Mouse (Mus musculus): ENCODE measurements around the gene Zbtb20.
A peak's percentile ranks its signal among the peaks of the same experiment; 100 is the strongest.

Zbtb20 gene

DNA sequence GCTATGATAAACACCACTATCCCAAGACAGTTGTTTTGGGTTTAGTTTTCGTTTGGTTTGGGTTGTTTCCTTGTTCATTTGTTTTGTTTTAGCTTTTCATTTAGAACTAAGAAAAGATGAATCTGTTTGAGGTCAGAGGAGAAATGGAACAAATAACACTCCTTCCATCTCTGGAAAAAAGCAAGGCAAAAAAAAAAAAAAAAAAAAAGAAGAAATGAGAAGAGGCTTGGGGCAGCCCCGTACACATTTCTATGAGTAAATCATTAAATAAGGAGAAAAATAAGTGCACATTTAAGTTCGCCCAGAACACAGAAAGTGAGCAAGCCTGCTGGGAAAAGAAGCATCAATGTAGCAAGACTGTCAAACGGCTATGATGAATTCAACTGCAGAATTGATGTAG is 690.2 kb downstream of the Zbtb20 start:
- no peak for DNase-seq (ENCODE audit: low spot score in 2 of 2)

DNA sequence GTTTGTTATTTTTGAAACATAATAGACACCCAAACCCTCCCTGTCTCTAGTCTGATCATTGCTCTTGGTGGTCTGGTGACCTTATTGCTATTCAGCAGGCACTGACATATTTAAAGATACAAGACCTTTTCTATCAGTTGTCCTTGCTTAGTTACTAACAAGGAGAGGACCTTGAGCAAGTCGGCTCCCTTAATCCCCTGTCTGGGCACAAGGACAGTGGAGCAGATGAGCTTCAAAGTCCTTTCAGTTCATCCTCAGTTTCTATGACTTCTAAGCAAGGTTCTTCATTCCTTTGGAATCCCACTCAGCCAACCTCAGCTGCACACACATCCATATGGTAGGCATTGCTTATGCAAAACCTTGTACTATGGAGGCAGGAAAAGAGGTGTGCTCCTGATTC is 690.8 kb downstream of the Zbtb20 start:
- DNase-seq (ENCODE audit: low spot score in 2 of 2): no peak

DNA sequence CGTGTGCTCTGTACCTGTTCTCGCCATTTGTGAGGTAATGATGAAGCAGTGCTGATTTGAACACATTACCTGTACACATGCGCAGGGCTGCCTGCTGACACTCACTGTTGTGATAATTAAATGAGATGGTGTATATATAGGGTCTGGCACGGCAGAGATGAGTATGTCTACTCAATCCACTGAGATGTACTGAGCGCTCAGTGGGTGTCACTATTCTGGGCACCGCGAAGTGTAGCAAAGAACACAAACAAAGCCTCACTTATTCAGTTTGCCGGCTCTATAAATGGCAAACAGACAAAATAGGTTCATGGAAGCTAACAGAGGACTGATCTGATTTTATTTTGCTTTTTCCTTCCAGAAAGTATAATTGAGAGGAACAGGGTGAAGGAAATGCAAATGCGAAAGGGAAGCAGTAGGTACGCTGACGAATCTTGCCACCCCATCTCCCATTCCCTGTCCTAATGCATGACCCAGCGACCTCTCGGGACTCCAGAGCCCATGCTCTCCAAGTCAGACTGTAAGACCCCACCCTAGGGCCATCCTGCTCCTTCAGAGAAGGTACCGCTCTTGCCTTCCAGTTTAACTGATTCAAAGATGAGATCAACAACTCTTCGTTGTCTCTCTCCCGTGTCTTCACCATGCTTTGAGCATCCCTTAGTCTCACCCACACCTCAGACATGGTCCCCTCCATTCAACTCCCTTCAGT is 695.8 kb downstream of the Zbtb20 start:
- DNase-seq (ENCODE audit: low spot score in 2 of 2): no peak

DNA sequence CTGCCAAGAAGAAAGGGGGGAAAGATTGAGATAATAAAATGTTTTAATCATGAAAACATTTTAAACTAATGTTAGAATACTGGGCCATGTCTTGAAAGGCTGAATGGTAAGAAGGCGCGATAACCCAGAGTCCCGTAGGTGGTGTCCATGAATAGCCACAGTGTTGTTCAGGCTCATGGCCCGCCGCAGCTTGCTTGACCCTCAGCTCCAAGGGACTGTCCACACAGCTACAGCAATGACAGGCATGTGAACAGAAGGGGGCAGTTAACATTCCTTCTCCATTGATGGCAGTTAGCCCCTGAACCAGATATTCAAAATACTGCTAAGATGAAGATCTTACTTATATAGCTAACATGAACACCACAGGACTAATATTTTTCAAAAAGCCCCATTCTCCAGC is 696.5 kb downstream of the Zbtb20 start:
- no peak for DNase-seq (ENCODE audit: low spot score in 2 of 2)

DNA sequence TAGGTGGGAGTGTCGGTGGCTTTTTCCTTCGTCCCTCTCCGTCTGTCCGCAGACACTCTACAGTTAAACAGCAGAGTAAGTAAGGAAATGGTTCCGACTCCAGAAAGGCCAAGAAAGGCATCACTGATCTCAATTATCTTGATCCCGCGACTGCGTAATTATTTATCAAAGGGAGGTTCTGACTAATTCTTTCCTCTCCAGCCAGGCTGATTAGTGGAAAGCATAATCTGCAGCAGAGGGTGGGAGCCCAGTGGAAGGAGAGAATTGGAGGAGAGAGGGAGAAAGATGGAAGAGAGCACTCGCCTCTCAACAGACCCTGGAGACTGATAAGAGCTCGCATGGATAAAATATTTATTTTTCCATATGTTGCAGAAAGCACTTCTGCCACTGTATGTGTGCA is 697.1 kb downstream of the Zbtb20 start:
- DNase-seq (ENCODE audit: low spot score in 2 of 2): no peak

DNA sequence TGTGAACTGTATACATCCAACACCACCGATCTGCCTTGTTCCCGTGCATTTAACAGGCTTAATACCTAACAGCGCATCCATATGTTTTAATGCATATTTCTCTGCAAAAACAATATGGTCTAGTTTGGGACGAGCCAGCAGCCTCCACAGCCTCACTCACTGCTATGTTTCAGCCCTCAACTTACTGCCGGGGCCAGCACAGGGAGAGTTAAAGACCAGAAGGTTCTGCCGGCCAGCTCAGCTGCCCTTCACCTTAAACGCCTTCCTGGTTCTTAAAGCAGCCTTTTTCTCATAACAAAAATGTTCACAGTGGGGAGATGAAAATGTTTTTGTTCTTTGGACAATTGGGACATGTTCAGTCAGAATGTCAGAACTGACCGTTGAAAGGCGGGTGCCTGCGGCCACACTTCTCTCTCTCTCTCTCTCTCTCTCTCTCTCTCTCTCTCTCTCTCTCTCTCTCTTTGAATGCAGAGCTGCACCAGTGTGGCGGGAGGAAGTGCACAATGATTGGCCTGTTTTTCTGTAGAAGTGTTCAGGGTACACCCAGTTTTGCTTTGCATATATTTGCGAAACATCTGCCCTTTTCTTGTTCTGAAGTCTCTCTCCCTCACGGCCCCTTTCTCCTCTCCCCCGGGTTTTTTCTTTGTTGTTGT is 697.6 kb downstream of the Zbtb20 start:
- DNase-seq (ENCODE audit: low spot score in 2 of 2): no peak

DNA sequence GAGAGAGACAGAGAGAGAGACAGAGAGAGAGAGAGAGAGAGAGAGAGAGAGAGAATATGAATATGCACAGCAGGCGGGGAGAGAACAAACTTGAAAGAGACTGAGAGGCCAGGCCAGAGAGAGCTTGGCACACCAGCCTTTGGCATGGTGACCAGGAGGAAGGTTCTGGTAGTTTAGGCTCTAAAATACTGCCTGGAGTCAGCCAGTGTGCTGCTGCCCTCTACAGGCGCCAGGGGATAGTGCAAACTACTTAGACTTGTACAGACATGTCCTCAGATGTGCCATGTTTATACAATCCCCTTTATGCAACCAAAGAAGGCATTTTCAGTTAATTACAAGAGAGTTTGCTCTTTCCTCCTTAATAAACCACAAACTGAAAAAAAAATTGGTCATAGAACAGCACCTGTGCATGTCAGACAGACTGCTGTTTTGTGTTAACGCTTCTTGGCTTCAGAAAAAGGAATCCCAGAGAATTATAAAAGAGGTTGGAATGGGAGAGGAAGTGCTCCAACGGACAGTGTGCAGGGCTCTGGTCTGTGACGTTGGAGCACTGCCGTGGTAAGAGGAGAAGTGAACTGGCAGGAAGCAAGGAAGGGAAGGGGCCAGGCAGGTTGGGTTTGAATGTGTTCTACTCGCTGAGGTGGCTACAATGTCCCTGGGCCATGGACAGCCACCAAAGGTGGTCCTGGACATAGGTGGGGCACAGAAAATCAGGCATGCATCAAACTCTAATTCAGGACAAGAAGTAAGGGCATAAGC is 698.5 kb downstream of the Zbtb20 start:
- DNase-seq (ENCODE audit: low spot score in 2 of 2): peak; percentile 89 to 90

DNA sequence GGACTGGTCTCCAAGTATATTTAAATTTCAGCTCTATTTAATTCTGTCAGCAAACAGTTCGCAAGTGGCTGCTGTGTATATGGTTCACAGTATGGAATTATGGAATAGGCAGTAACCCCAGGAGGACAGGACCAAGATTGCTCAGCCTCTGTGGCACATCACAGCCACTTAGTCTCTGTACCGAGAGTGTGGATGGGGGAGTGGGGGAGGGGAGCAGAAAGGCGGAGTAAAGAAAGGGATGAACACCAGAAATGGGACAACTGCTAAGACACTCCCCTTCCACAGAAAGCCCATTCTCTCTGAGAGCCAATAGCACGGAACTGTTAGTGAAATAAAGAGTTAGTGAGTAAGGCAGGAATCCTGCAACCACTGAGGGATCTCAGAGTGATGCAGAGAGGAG is 699.4 kb downstream of the Zbtb20 start:
- DNase-seq (ENCODE audit: low spot score in 2 of 2): no peak

DNA sequence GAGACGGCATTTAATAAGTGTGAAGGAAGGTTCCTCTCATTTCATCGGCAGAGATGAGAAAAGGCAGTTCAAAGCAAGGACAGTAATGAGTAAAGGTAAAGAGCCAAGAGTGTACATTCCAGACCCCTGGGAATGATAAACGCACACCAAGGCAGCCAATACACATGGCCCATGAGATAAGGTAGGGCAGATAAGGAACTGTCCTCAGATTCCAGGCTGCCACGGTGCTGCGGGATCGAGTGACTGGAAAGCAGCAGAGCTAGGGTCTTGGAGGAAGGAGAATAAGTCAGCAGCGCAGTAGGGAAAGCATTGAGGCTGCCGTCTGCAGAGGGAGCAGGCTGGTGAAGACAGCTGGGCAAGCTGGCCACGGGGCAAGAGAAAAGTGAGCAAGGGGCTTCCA is 699.8 kb downstream of the Zbtb20 start:
- DNase-seq (ENCODE audit: low spot score in 2 of 2): no peak

DNA sequence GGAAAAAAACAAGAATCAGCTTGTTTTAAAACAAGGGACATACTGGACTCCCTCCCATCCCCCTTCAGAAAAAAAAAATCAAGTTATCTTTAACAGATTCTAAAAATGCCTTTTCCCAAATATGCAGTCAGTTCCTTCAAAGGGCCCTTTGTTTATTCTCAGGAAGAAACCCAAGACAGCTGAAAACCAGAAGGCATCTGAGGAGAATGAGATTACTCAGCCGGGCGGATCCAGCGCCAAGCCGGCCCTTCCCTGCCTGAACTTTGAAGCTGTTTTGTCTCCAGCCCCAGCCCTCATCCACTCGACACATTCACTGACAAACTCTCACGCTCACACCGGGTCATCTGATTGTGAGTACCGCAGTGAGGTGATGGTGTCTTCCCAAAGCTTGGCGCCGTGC is 701.7 kb downstream of the Zbtb20 start:
- no peak for DNase-seq (ENCODE audit: low spot score in 2 of 2)

DNA sequence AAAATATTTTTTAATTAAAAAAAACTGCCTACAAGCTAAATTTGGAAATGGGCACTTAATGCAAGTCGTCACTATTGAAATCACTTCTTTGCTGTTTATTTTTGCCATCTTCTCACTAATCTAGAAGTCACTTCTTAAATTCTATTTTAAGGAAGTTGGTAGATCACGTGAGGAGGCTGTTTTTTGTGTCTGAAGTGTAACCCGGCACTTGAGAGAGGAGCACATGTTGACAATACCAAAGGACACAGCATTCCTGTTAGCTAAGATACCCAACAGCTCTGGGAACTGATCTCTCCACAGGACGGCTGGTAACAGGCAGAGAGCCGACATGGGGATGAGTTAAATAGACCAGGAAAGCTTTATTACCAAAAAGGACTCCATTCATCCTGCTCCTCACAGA is 702.7 kb downstream of the Zbtb20 start:
- DNase-seq (ENCODE audit: low spot score in 2 of 2): no peak

DNA sequence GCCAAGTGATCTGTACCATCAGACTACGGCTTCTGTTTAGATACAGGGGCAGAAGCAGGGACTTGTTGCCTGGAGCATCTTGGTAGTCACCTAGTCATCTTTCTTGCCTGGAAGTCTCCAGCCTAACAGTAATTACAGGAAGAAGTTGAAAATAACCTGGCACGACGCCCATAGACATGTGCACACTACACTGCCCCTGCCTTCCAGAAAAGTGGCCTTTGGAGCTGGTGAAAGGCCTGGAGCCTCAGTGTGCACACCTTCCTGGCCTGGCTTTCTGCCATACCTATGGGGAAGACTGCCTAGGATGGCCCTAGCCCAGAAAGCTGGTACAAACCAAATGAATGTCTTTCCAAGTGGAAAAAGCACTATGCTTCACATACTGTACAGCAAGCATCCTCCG is 703.4 kb downstream of the Zbtb20 start:
- no peak for DNase-seq (ENCODE audit: low spot score in 2 of 2)

DNA sequence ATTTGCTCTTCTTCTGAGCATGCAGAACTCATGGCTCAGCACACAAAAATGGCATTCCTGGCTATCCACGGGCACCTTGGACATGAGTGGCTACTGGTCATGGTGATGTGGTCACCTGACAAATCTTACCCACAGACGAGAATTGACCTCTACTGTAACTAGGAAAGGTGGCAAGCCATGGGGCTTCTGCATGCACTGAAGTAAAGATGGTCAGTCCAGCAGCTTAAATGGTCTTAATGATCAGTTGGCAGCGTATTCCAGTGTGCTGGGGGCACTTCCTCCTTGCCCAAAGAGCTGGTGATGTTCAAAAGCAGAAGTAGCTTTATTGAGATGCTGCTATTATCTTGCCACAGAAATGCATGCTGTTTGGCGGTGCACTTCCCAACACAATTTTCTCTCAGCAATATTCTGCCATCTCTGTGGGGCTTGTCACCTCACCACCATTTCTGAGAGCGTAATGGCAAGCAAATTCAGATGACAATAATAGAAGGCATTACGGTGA is 704.7 kb downstream of the Zbtb20 start:
- DNase-seq (ENCODE audit: low spot score in 2 of 2): no peak

DNA sequence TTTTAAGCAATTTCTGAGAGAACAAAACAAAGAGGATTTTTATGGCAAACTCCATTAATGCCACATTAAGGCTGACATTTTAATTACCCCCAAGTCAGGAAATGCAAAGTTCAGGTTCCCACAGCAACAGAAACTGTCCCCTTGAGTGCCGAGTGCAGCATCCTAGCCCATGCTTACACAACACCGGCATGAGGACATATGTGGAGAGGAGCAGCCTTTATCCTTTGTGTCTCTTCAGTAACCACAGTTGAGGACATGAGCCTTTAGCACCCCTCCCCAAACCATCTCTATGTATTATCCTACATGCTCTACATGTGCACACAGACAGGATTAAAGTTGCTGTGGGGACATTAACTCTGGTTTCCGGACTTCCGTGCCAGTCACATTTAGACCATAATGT is 705.9 kb downstream of the Zbtb20 start:
- DNase-seq (ENCODE audit: low spot score in 2 of 2): no peak

DNA sequence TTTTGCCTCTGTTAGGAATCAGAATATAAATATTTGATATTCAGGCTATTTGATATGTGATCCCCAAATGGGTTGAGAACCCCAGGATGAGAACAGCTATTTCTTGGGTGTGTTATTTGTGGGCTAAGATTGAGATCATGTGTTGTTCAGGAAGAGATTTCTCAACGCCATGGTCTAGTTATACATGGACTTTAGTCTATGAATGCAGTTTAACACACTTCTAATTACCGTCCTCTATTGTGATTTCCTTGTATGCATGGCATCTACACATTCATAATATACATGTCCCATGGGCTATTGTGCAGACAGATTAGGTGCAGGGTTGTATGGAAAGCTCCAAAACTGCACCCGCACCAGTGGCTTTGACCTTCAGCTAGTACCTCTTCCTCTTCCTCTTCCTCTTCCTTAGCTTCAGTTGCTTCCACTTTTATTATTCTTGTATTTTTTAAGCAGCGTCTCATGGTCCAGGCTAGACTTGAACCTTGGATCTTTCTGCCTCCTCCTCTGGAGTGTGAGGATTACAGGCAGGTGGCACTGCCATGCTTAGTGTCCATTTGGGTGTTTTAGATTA is 711.3 kb downstream of the Zbtb20 start:
- no peak for DNase-seq (ENCODE audit: low spot score in 2 of 2)

DNA sequence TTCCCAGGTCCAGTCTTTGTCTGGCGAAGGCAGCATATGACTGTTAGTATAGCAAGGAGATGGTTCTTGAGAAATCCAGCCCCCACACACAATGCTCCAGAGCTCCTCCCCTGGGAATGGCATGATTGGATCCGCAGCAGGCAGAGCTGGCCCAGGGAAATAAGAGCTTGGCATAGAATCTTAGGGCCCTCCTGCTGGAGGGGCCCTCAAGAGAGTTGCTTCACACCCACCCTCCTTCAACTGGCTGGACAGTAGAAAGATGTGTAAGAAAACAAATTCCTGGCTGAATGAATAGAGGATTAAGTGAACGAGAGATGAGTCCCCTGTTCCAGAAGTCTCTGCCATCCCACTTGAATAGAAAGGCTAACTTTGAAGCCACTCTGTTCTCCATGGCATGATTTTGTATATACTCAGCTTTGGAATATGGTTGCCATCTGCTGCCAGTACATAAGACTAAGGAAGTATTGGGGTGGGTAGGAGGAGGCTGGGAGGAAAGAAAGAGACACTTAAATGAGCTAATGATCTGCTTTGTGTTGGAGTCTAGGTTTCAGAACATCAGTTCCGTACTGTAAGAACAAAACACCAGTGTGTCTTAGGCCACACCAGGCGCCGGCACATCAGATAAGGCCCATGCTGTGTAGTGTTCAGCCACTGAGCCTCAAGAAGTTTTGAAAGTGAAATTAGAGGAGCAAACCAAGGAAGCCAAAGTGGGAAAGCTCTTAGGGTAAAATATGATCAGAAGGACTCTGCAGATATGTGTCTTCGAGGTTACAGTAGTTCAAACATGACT is 715.2 kb downstream of the Zbtb20 start:
- DNase-seq (ENCODE audit: low spot score in 2 of 2): no peak

DNA sequence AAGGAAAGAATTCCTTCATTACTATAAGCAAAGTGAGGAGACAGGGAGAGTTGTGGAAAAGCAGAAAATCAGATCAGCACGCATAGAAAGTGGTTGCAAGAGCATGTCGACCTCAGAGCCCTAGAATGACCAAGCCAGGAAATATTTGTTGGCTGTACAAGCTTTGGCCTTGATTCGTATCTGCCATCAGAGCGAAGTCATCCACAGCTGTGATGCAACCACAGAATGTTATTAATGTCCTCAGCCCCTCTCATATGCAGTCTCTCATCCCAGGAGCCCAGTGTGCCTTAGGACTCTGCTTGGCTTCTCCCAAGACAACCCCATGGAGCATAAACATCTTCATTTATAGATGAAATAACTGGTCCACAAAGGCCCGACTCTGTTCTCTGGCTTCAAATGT is 716.4 kb downstream of the Zbtb20 start:
- no peak for DNase-seq (ENCODE audit: low spot score in 2 of 2)

DNA sequence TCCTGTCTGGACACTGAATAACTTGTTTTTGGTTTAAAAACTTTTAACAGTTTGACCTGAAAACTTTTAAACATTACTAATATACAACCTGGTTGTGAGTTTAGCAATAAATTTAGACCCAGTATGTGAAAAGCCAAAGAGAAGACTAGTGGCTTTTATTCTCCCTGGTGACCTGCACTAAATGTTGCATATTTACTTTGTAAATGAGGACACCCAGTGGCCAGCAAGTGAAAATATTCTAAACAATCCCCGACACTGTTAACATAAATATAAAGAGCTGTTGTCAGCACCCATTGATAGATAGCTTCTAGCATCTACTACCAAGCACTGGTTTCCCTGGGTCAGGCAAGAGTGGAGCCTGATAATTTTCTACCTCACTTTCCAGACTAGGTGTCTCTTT is 717.1 kb downstream of the Zbtb20 start:
- no peak for DNase-seq (ENCODE audit: low spot score in 2 of 2)

DNA sequence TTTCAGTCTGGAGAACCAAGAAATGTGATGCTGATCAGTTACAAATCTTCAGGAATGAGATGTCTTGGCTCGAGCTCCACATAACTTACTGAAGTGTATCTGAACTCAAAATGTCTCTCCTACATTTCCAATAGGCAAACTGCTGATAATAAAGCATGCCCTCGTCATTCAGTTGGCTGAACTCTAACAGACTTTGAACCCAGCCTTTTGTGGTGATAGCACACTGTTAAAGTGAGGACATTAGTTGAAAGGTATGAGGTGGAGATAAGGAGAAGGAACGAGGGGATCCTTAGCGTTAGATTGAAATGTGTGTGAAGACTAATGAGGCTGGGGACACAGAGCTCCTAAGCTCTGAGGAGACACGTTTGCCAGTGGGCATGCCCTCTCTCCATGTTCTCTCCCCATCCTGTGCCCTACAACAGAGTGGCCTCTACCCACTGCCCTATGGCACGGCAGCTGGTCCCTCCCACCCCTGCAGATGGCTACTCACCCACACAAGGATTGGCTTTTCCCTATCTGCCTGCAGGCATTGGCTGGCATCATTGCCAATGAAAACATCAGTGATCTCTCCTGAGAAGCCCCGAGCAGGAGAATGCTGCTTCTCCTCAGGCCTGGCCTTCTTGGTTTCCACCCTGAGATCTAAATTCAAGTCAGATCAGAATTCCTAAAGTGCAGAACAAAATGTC is 721.8 kb downstream of the Zbtb20 start:
- DNase-seq (ENCODE audit: low spot score in 2 of 2): no peak

DNA sequence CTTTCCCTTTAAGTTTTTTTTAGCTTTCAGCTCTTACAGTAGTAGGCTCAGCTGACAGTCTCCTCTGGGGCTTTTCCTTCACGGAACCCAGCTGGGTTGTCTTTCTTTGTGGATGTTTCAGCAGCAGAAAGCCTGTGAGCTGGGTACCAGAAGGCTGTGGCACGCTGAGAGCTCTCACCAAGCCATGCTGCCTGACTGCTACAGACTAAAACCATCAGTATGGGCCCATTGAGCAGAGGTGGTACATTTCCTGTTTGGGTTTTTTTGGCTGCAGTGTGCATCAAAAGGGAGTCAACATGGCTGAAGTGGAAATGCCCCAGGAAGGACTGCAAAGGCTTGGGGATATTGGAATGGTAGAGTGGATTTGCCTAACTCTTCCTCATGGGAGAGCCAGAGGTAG is 724.0 kb downstream of the Zbtb20 start:
- no peak for DNase-seq (ENCODE audit: low spot score in 2 of 2)

DNA sequence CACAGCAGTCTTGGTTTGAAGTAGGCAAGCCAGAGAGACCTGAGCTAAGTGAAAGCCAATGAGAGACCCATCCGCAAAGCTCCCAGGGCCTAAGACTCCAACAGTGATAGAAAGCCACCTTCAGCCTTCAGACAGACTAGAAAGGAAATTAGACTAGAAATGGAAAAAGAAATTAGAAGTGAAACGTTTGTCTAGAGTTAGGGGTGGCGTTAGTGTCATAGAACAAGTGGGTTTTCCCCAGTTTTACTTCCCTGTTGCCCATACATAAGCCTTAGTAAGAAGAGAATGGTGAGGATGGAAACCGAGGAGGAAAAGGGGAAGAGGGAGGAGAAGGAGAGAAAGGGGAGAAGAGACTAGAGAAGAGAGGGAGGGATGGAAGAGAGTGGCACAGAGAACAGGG is 726.9 kb downstream of the Zbtb20 start:
- no peak for DNase-seq (ENCODE audit: low spot score in 2 of 2)

Data from frontal cortex, postnatal 14 days (tissue).